Mouse (Mus musculus): ENCODE results near the gene Myom1. TPM values are rescaled to one million over a fixed set of nuclear protein-coding genes. Genes with fewer than 3 reads are reported as not detected.
"Not testable (repeated sequence)": the region's sequence is repeated elsewhere in the genome, so short reads cannot be mapped to it uniquely, and the experiment has no call there.

Gene Myom1
- 16.6 and 20.0 TPM in 2 replicates for polyA plus RNA-seq (2014; fragmentation: Nextera tagmentation; extraction: Ambion mirVana)

- H3K9ac ChIP-seq (replicated peaks; ENCODE audit: low read depth, low read length), result peak within 1 kb of the TSS; percentile 83
- peak within 1 kb of the TSS; percentile 74 for H3K4me2 ChIP-seq (replicated peaks; ENCODE audit: low read depth, low read length)
- ATAC-seq (ENCODE audit: insufficient number of reproducible peaks, insufficient read depth, low FRiP score, low read depth), result peak; percentile 95
- H3K27me3 ChIP-seq (ENCODE audit: control insufficient read depth, insufficient read depth, low read length), result no peaks in the 10 kb centered on the region
- peaks cover 27% of the 10 kb centered on the region for H3K4me1 ChIP-seq (ENCODE audit: control insufficient read depth, insufficient read depth, low read length)
- peak within 1 kb of the TSS; percentile 60 for H3K4me3 ChIP-seq (ENCODE audit: low read depth, low read length)
- peak within 1 kb of the TSS; percentile 100 for H3K27ac ChIP-seq (ENCODE audit: low read length)
- peaks cover 3% of the 10 kb centered on the region; the same call in 1 of the 2 replicates for H3K36me3 ChIP-seq (ENCODE audit: control insufficient read depth, insufficient read depth, low read length)
- H3K9me3 ChIP-seq (ENCODE audit: control insufficient read depth, low read depth, low read length), result no peaks in the 10 kb centered on the region
- WGBS, result under 1% methylated on average over 64 of the region's 65 CpGs
These were observed at the start of gene Myom1 for GRCm38 (mm10) chr17:71002081-71002743. TSS of gene Myom1 (plus strand) at chr17:71002633.

- WGBS, result 83% methylated on average over 13 of the region's 13 CpGs
- not testable (repeated sequence) for H3K9me3 ChIP-seq (ENCODE audit: control insufficient read depth, low read depth, low read length); H3K27ac ChIP-seq (ENCODE audit: low read length); H3K4me3 ChIP-seq (ENCODE audit: low read depth, low read length); H3K4me2 ChIP-seq (replicated peaks; ENCODE audit: low read depth, low read length); H3K36me3 ChIP-seq (ENCODE audit: control insufficient read depth, insufficient read depth, low read length); H3K9ac ChIP-seq (replicated peaks; ENCODE audit: low read depth, low read length); H3K4me1 ChIP-seq (ENCODE audit: control insufficient read depth, insufficient read depth, low read length); H3K27me3 ChIP-seq (ENCODE audit: control insufficient read depth, insufficient read depth, low read length)
- ATAC-seq (ENCODE audit: insufficient number of reproducible peaks, insufficient read depth, low FRiP score, low read depth), result peak; percentile 100
These were observed 38.9 kb upstream of the Myom1 start for GRCm38 (mm10) chr17:70963546-70963945.

GRCm38 (mm10) chr17:70965281-70965680 is 37.2 kb upstream of the Myom1 start:
- ATAC-seq (ENCODE audit: insufficient number of reproducible peaks, insufficient read depth, low FRiP score, low read depth), result no peak
- whole genome bisulfite sequencing, result 83% methylated on average over 2 of the region's 2 CpGs

GRCm38 (mm10) chr17:70966126-70966525 is 36.3 kb upstream of the Myom1 start:
- WGBS, result 92% methylated on average over 7 of the region's 7 CpGs
- no peaks in the 10 kb centered on the region for H3K27me3 ChIP-seq (ENCODE audit: control insufficient read depth, insufficient read depth, low read length)

More at GRCm38 (mm10) chr17:70965281-70965680, 37.2 kb upstream of the Myom1 start:
- 0 out of 2 replicates have a peak, but pooled peaks cover 4% of the 10 kb centered on the region for H3K4me1 ChIP-seq (ENCODE audit: control insufficient read depth, insufficient read depth, low read length)
- H3K4me2 ChIP-seq (replicated peaks; ENCODE audit: low read depth, low read length), result no peak overlapping the region
- H3K9ac ChIP-seq (replicated peaks; ENCODE audit: low read depth, low read length), result no peak overlapping the region
- no peaks in the 10 kb centered on the region for H3K36me3 ChIP-seq (ENCODE audit: control insufficient read depth, insufficient read depth, low read length)
- H3K27me3 ChIP-seq (ENCODE audit: control insufficient read depth, insufficient read depth, low read length), result no peaks in the 10 kb centered on the region
- no peak overlapping the region for H3K4me3 ChIP-seq (ENCODE audit: low read depth, low read length)
- no peak overlapping the region for H3K27ac ChIP-seq (ENCODE audit: low read length)
- no peaks in the 10 kb centered on the region for H3K9me3 ChIP-seq (ENCODE audit: control insufficient read depth, low read depth, low read length)

GRCm38 (mm10) chr17:70967191-70967590 is 35.2 kb upstream of the Myom1 start:
- no peaks in the 10 kb centered on the region for H3K36me3 ChIP-seq (ENCODE audit: control insufficient read depth, insufficient read depth, low read length)
- H3K9ac ChIP-seq (replicated peaks; ENCODE audit: low read depth, low read length), result no peak overlapping the region
- no peak for ATAC-seq (ENCODE audit: insufficient number of reproducible peaks, insufficient read depth, low FRiP score, low read depth)
- no peak overlapping the region for H3K4me3 ChIP-seq (ENCODE audit: low read depth, low read length)
- H3K9me3 ChIP-seq (ENCODE audit: control insufficient read depth, low read depth, low read length), result no peaks in the 10 kb centered on the region
- H3K27ac ChIP-seq (ENCODE audit: low read length), result no peak overlapping the region
- no peak overlapping the region for H3K4me2 ChIP-seq (replicated peaks; ENCODE audit: low read depth, low read length)
- 0 out of 2 replicates have a peak, but pooled peaks cover 4% of the 10 kb centered on the region for H3K4me1 ChIP-seq (ENCODE audit: control insufficient read depth, insufficient read depth, low read length)
- whole genome bisulfite sequencing, result 55% methylated on average over 9 of the region's 9 CpGs
- H3K27me3 ChIP-seq (ENCODE audit: control insufficient read depth, insufficient read depth, low read length), result no peaks in the 10 kb centered on the region

More at GRCm38 (mm10) chr17:70966126-70966525, 36.3 kb upstream of the Myom1 start:
- Histone ChIP-seq H3K36me3 (ENCODE audit: control insufficient read depth, insufficient read depth, low read length) (no peaks in the 10 kb centered on the region), H3K9ac (replicated peaks; ENCODE audit: low read depth, low read length) (no peak overlapping the region), H3K9me3 (ENCODE audit: control insufficient read depth, low read depth, low read length) (no peaks in the 10 kb centered on the region), H3K27ac (ENCODE audit: low read length) (no peak overlapping the region), H3K4me2 (replicated peaks; ENCODE audit: low read depth, low read length) (no peak overlapping the region), H3K4me3 (ENCODE audit: low read depth, low read length) (no peak overlapping the region), H3K4me1 (ENCODE audit: control insufficient read depth, insufficient read depth, low read length) (0 out of 2 replicates have a peak, but pooled peaks cover 4% of the 10 kb centered on the region)
- ATAC-seq (ENCODE audit: insufficient number of reproducible peaks, insufficient read depth, low FRiP score, low read depth), result no peak

GRCm38 (mm10) chr17:70967646-70968045 is 34.8 kb upstream of the Myom1 start:
- Histone ChIP-seq H3K4me3 (ENCODE audit: low read depth, low read length) (no peak overlapping the region), H3K9me3 (ENCODE audit: control insufficient read depth, low read depth, low read length) (no peaks in the 10 kb centered on the region), H3K9ac (replicated peaks; ENCODE audit: low read depth, low read length) (no peak overlapping the region), H3K27ac (ENCODE audit: low read length) (no peak overlapping the region), H3K27me3 (ENCODE audit: control insufficient read depth, insufficient read depth, low read length) (no peaks in the 10 kb centered on the region), H3K4me2 (replicated peaks; ENCODE audit: low read depth, low read length) (no peak overlapping the region), H3K4me1 (ENCODE audit: control insufficient read depth, insufficient read depth, low read length) (0 out of 2 replicates have a peak, but pooled peaks cover 4% of the 10 kb centered on the region), H3K36me3 (ENCODE audit: control insufficient read depth, insufficient read depth, low read length) (no peaks in the 10 kb centered on the region)
- 60% methylated on average over 12 of the region's 12 CpGs for WGBS
- ATAC-seq (ENCODE audit: insufficient number of reproducible peaks, insufficient read depth, low FRiP score, low read depth), result no peak

- Histone ChIP-seq H3K27ac (ENCODE audit: low read length) (no peak overlapping the region), H3K4me3 (ENCODE audit: low read depth, low read length) (no peak overlapping the region), H3K27me3 (ENCODE audit: control insufficient read depth, insufficient read depth, low read length) (no peaks in the 10 kb centered on the region), H3K36me3 (ENCODE audit: control insufficient read depth, insufficient read depth, low read length) (peaks cover 1% of the 10 kb centered on the region; the same call in 1 of the 2 replicates), H3K4me1 (ENCODE audit: control insufficient read depth, insufficient read depth, low read length) (0 out of 2 replicates have a peak, but pooled peaks cover 4% of the 10 kb centered on the region), H3K4me2 (replicated peaks; ENCODE audit: low read depth, low read length) (no peak overlapping the region), H3K9ac (replicated peaks; ENCODE audit: low read depth, low read length) (no peak overlapping the region), H3K9me3 (ENCODE audit: control insufficient read depth, low read depth, low read length) (no peaks in the 10 kb centered on the region)
- ATAC-seq (ENCODE audit: insufficient number of reproducible peaks, insufficient read depth, low FRiP score, low read depth), result no peak
- WGBS, result 22% methylated on average over 8 of the region's 8 CpGs
These were observed 33.7 kb upstream of the Myom1 start for GRCm38 (mm10) chr17:70968606-70969191.

GRCm38 (mm10) chr17:70971206-70971605 is 31.2 kb upstream of the Myom1 start:
- WGBS, result 64% methylated on average over 11 of the region's 11 CpGs
- Histone ChIP-seq H3K27me3 (ENCODE audit: control insufficient read depth, insufficient read depth, low read length) (no peaks in the 10 kb centered on the region), H3K27ac (ENCODE audit: low read length) (no peak overlapping the region), H3K9me3 (ENCODE audit: control insufficient read depth, low read depth, low read length) (no peaks in the 10 kb centered on the region), H3K36me3 (ENCODE audit: control insufficient read depth, insufficient read depth, low read length) (peaks cover 15% of the 10 kb centered on the region), H3K4me3 (ENCODE audit: low read depth, low read length) (no peak overlapping the region), H3K4me2 (replicated peaks; ENCODE audit: low read depth, low read length) (no peak overlapping the region), H3K9ac (replicated peaks; ENCODE audit: low read depth, low read length) (no peak overlapping the region), H3K4me1 (ENCODE audit: control insufficient read depth, insufficient read depth, low read length) (0 out of 2 replicates have a peak, but pooled peaks cover 4% of the 10 kb centered on the region)
- ATAC-seq (ENCODE audit: insufficient number of reproducible peaks, insufficient read depth, low FRiP score, low read depth), result no peak
